Mouse (Mus musculus) MEL (cell line): Measurements from ENCODE around the gene Irf4. TPM values are rescaled to one million over a fixed set of nuclear protein-coding genes. Genes with fewer than 3 reads are reported as not detected.

Source experiments
- DNase-seq: peaks from one replicate; pipeline ENCODE4 v3.0.0; 2011; ENCODE audit warnings: low read depth, low spot score
- H3K27ac ChIP-seq: 2 replicates; pipeline ENCODE4 v1.5.1; 2012; ENCODE audit warnings: low read depth, mild to moderate bottlenecking, control low read depth, low read length, moderate library complexity; ENCODE audit not compliant: control insufficient read depth
- H3K27me3 ChIP-seq, 2 experiments: fragments of 150-350 bp in 1 of 2; sonication (generic) in 1 of 2; 2 replicates each; pipeline ENCODE4 v1.6.1; 2012; ENCODE audit warnings: low read length in 2 of 2, mild to moderate bottlenecking in 2 of 2, improper control_type of control experiment in 1 of 2, moderate library complexity in 1 of 2; ENCODE audit not compliant: insufficient read depth in 2 of 2, control insufficient read depth in 1 of 2
- H3K36me3 ChIP-seq, 2 experiments: 2 replicates each; pipeline ENCODE4 v1.6.1; 2012 to 2014; ENCODE audit warnings: low read length in 2 of 2, improper control_type of control experiment in 1 of 2, inconsistent platforms in 1 of 2, mild to moderate bottlenecking in 1 of 2; ENCODE audit not compliant: insufficient read depth in 2 of 2, control insufficient read depth in 1 of 2
- H3K4me1 ChIP-seq, 2 experiments: fragments of 150-350 bp in 1 of 2; sonication (generic) in 1 of 2; 2 replicates each; pipeline ENCODE4 v1.6.1; 2012; ENCODE audit warnings: low read length in 2 of 2, improper control_type of control experiment in 1 of 2, mild to moderate bottlenecking in 1 of 2; ENCODE audit not compliant: insufficient read depth in 2 of 2, control insufficient read depth in 1 of 2
- H3K4me3 ChIP-seq, 2 experiments: fragments of 150-350 bp in 1 of 2; sonication (generic) in 1 of 2; 2 replicates each; pipeline ENCODE4 v1.5.1; 2012; ENCODE audit warnings: low read depth in 2 of 2, low read length in 2 of 2, mild to moderate bottlenecking in 2 of 2, moderate library complexity in 2 of 2, control low read depth in 1 of 2, improper control_type of control experiment in 1 of 2; ENCODE audit not compliant: control insufficient read depth in 1 of 2, insufficient read depth in 1 of 2
- H3K79me2 ChIP-seq: 2 replicates; pipeline ENCODE4 v1.6.1; 2012; ENCODE audit warnings: mild to moderate bottlenecking, low read length, moderate library complexity; ENCODE audit not compliant: control insufficient read depth, poor library complexity, insufficient read depth
- H3K9ac ChIP-seq: 2 replicates; pipeline ENCODE4 v1.6.1; 2012; ENCODE audit warnings: low read depth, mild to moderate bottlenecking, control low read depth, low read length, moderate library complexity; ENCODE audit not compliant: control insufficient read depth, poor library complexity, severe bottlenecking
- H3K9me3 ChIP-seq: fragments of 150-350 bp; sonication (generic); replicated peaks from 2 replicates; pipeline ENCODE4 v1.6.1; 2012; ENCODE audit warnings: mild to moderate bottlenecking, low read length, improper control_type of control experiment, moderate library complexity; ENCODE audit not compliant: insufficient read depth
- CHD2 ChIP-seq: IDR thresholded peaks from 2 replicates; pipeline ENCODE4 v1.6.1; 2011; ENCODE audit warnings: low read length, improper control_type of control experiment
- CTCF ChIP-seq, 3 experiments: IDR thresholded peaks in 2 of 3; conservative IDR thresholded peaks in 1 of 3; 2 replicates each; pipeline ENCODE4 v1.5.1; 2011 to 2012; ENCODE audit warnings: low read length in 3 of 3, low read depth in 2 of 3, mild to moderate bottlenecking in 2 of 3, improper control_type of control experiment in 1 of 3, inconsistent platforms in 1 of 3, mixed read lengths in 1 of 3, moderate library complexity in 1 of 3; ENCODE audit not compliant: control insufficient read depth in 1 of 3, insufficient read depth in 1 of 3, poor library complexity in 1 of 3, severe bottlenecking in 1 of 3
- EP300 ChIP-seq, 2 experiments: IDR thresholded peaks; 2 replicates each; pipeline ENCODE4 v1.6.1; 2011; ENCODE audit warnings: improper control_type of control experiment in 2 of 2, low read length in 2 of 2, low read depth in 1 of 2, mild to moderate bottlenecking in 1 of 2
- ETS1 ChIP-seq: IDR thresholded peaks from 2 replicates; pipeline ENCODE4 v1.6.1; 2012; ENCODE audit warnings: low read depth, mild to moderate bottlenecking, inconsistent platforms, low read length, improper control_type of control experiment, moderate library complexity
- GATA1 ChIP-seq: IDR thresholded peaks from 2 replicates; pipeline ENCODE4 v1.6.1; 2011; ENCODE audit warnings: low read depth, low read length, improper control_type of control experiment
- HCFC1 ChIP-seq: IDR thresholded peaks from 2 replicates; pipeline ENCODE4 v1.6.1; 2012; ENCODE audit warnings: low read depth, mild to moderate bottlenecking, inconsistent platforms, low read length, improper control_type of control experiment, moderate library complexity
- JUND ChIP-seq: IDR thresholded peaks from 2 replicates; pipeline ENCODE4 v1.6.1; 2011; ENCODE audit warnings: low read depth, mild to moderate bottlenecking, improper control_type of control experiment, low read length
- MAX ChIP-seq: IDR thresholded peaks from 2 replicates; pipeline ENCODE4 v1.6.1; 2011; ENCODE audit warnings: low read length, improper control_type of control experiment
- MAZ ChIP-seq: IDR thresholded peaks from 2 replicates; pipeline ENCODE4 v1.6.1; 2012; ENCODE audit warnings: low read depth, mild to moderate bottlenecking, inconsistent platforms, low read length, improper control_type of control experiment
- MEF2A ChIP-seq: IDR thresholded peaks from 2 replicates; pipeline ENCODE4 v1.6.1; 2014; ENCODE audit warnings: low read depth, mild to moderate bottlenecking, inconsistent platforms, low read length, improper control_type of control experiment; ENCODE audit not compliant: poor library complexity, insufficient replicate concordance, severe bottlenecking; ENCODE audit errors: extremely low read depth
- MYB ChIP-seq: IDR thresholded peaks from 2 replicates; pipeline ENCODE4 v1.6.1; 2011; ENCODE audit warnings: mild to moderate bottlenecking, low read depth, low read length, improper control_type of control experiment
- MYC ChIP-seq: IDR thresholded peaks from 2 replicates; pipeline ENCODE4 v1.6.1; 2011; ENCODE audit warnings: low read depth, mild to moderate bottlenecking, low read length, improper control_type of control experiment, moderate library complexity
- NELFE ChIP-seq: IDR thresholded peaks from 2 replicates; pipeline ENCODE4 v1.6.1; 2011; ENCODE audit warnings: low read depth, low read length, improper control_type of control experiment
- POLR2AphosphoS2 ChIP-seq: IDR thresholded peaks from 2 replicates; pipeline ENCODE4 v1.6.1; 2011; ENCODE audit warnings: low read length, improper control_type of control experiment
- SMC3 ChIP-seq: IDR thresholded peaks from 2 replicates; pipeline ENCODE4 v1.6.1; 2011; ENCODE audit warnings: low read depth, low read length, improper control_type of control experiment
- TAL1 ChIP-seq: IDR thresholded peaks from 2 replicates; pipeline ENCODE4 v1.6.1; 2012; ENCODE audit warnings: mild to moderate bottlenecking, inconsistent platforms, low read length, moderate library complexity, mixed read lengths
- TBP ChIP-seq: IDR thresholded peaks from 2 replicates; pipeline ENCODE4 v1.8.0; 2011; ENCODE audit warnings: low read depth, low read length, improper control_type of control experiment
- USF1 ChIP-seq: IDR thresholded peaks from 2 replicates; pipeline ENCODE4 v1.6.1; 2014; ENCODE audit warnings: low read depth, mild to moderate bottlenecking, inconsistent platforms, low read length, improper control_type of control experiment, moderate library complexity
- ZMIZ1 ChIP-seq: IDR thresholded peaks from 2 replicates; pipeline ENCODE4 v1.6.1; 2012; ENCODE audit warnings: low read depth, mild to moderate bottlenecking, inconsistent platforms, low read length, improper control_type of control experiment, moderate library complexity
- polyA plus RNA-seq, 2 experiments: library from polyadenylated mRNA; stranded (reverse) in 1 of 2; unstranded in 1 of 2; fragments of >175 nt in 1 of 2; fragments of >200 nt in 1 of 2; gene quantifications; 2 replicates each; pipeline versions ENCODE4 v1.2.1 to v1.2.4; 2012; ENCODE audit warnings: low replicate concordance in 2 of 2, low read depth in 1 of 2; ENCODE audit not compliant: insufficient read length in 2 of 2, insufficient read depth in 1 of 2, missing spikeins in 1 of 2
- total RNA-seq: library from RNA; depleted of rRNA; stranded (reverse); fragments of 300-350 nt; gene quantifications from 2 replicates; pipeline ENCODE4 v1.2.3, GENCODE M21; 2012

Irf4 gene
- total and polyA plus RNA-seq, 3 experiments = not detected

GRCm38 (mm10) chr13:30749557-30750141 lies 623 bp downstream of the Irf4 start:
- no peak for DNase-seq
- Histone ChIP-seq H3K79me2 (no peaks in the 10 kb centered on the region), H3K27ac (no peak overlapping the region), H3K4me3 (no peak overlapping the region), H3K36me3 (no peaks in the 10 kb centered on the region), H3K27me3 (no peaks in the 10 kb centered on the region), H3K4me1 (no peaks in the 10 kb centered on the region), H3K9ac (no peak overlapping the region), H3K9me3 (no peaks in the 10 kb centered on the region)
- TF ChIP-seq CHD2 = no peak
- no peak for TF ChIP-seq JUND
- no peak for TF ChIP-seq POLR2AphosphoS2
- TF ChIP-seq ETS1 = no peak
- TF ChIP-seq CTCF (IDR thresholded peaks at IDR 0.05 in 2 of 3, conservative IDR thresholded peaks at IDR 0.05 in 1 of 3; ENCODE audit: control insufficient read depth in 1 of 3, insufficient read depth in 1 of 3, low read depth in 2 of 3, low read length in 3 of 3, poor library complexity in 1 of 3, severe bottlenecking in 1 of 3) = no peak
- TF ChIP-seq USF1 = no peak

- TF ChIP-seq EP300 (IDR thresholded peaks at IDR 0.05; ENCODE audit: low read depth in 1 of 2, low read length in 2 of 2) = no peak
- no peak for TF ChIP-seq MAX
- no peak for TF ChIP-seq ZMIZ1
- TF ChIP-seq SMC3 = no peak
- no peak for TF ChIP-seq MYB
- no peak for TF ChIP-seq NELFE
- no peak for TF ChIP-seq HCFC1
- TF ChIP-seq ETS1 = no peak
- Histone ChIP-seq H3K9ac (no peak overlapping the region), H3K4me3 (no peak overlapping the region), H3K27me3 (no peaks in the 10 kb centered on the region), H3K36me3 (no peaks in the 10 kb centered on the region), H3K4me1 (no peaks in the 10 kb centered on the region), H3K9me3 (no peaks in the 10 kb centered on the region), H3K79me2 (no peaks in the 10 kb centered on the region), H3K27ac (no peak overlapping the region)
- no peak for DNase-seq
These were observed 1.7 kb downstream of the Irf4 start for GRCm38 (mm10) chr13:30750461-30751303.

GRCm38 (mm10) chr13:30751304-30751580 lies 2.2 kb downstream of the Irf4 start:
- Histone ChIP-seq H3K9me3 (no peaks in the 10 kb centered on the region), H3K4me1 (no peaks in the 10 kb centered on the region), H3K27me3 (no peaks in the 10 kb centered on the region), H3K4me3 (no peak overlapping the region), H3K36me3 (no peaks in the 10 kb centered on the region), H3K79me2 (no peaks in the 10 kb centered on the region)
- TF ChIP-seq GATA1 = no peak
- TF ChIP-seq MAZ = no peak
- TF ChIP-seq TAL1 = no peak
- TF ChIP-seq MEF2A = no peak
- no peak for TF ChIP-seq MYC
- TF ChIP-seq TBP = no peak
- TF ChIP-seq MYB = no peak
- TF ChIP-seq, all 39 proteins: peak for 0
- DNase-seq = no peak
- Histone ChIP-seq H3K9ac (no peak overlapping the region), H3K27ac (no peak overlapping the region)
